19 mouse cellular contexts compared by ENCODE assay signal in the genomic region with DNA sequence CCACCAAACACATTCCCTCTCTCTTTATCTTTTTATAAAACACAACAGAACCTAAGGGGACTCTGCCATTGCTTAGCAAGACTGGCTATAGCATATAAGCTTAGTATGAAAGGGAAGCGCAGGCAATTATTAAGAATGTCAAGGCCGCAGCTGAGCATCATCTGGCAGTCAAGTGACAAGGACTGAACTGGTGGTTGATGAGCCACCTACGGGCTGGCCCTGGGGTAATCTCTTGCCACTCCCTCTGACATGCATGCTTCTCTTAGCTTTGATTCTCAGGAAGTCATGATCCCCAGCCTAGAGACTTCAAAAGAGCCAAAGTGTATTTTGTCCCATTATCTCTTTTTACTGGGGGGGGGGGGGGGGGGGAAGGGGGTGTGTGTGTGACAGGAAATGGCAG. TPM values are rescaled to one million over a fixed set of nuclear protein-coding genes. Genes with fewer than 3 reads are reported as not detected.
DNase-seq lines count a peak whose midpoint lies in the region; ATAC-seq lines count a peak whose summit lies in the region.
"Had no signal": no experiment of that assay in that cellular context is flagged by ENCODE, and none has a peak within 500 bp of the region (broad histone marks: within the 10 kb centered on the region; RNA-seq: fewer than 3 reads in every experiment).

No protein-coding gene starts in this region.

- no peaks in the 10 kb centered on the region for H3K36me3 ChIP-seq in heart, embryonic 13.5 days
- no peaks in the 10 kb centered on the region for H3K36me3 ChIP-seq in embryonic facial prominence, embryonic 10.5 days (replicated peaks)
- H3K36me3 ChIP-seq: embryonic facial prominence, embryonic 13.5 days; liver, embryonic 12.5 days had no signal

- 21% methylated on average over 3 of the region's 3 CpGs for WGBS in heart, embryonic 13.5 days
- 40% methylated on average over 3 of the region's 3 CpGs for WGBS in embryonic facial prominence, embryonic 10.5 days

- no peaks in the 10 kb centered on the region for H3K27me3 ChIP-seq in heart, embryonic 13.5 days (replicated peaks)
- H3K27me3 ChIP-seq in embryonic facial prominence, embryonic 10.5 days (replicated peaks; ENCODE audit: low read depth, poor library complexity, severe bottlenecking), result no peaks in the 10 kb centered on the region
- H3K27me3 ChIP-seq: embryonic facial prominence, embryonic 13.5 days had no signal

- no peak overlapping the region for H3K9ac ChIP-seq in heart, embryonic 13.5 days
- H3K9ac ChIP-seq: embryonic facial prominence, embryonic 13.5 days; liver, embryonic 12.5 days had no signal

- intact Hi-C loops in heart, postnatal 10 days (cut with DNase I), result no loop called here

- no peak overlapping the region for H3K4me3 ChIP-seq in heart, embryonic 13.5 days
- H3K4me3 ChIP-seq in embryonic facial prominence, embryonic 10.5 days, result no peak overlapping the region
- H3K4me3 ChIP-seq: embryonic facial prominence, embryonic 13.5 days; heart, adult 2 months; liver, embryonic 12.5 days; myocyte had no signal

- ATAC-seq in heart, embryonic 13.5 days (ENCODE audit: extremely low read depth, insufficient number of reproducible peaks, low FRiP score, low TSS enrichment), result no peak
- peak; percentile 64 for ATAC-seq in inflammation-experienced regulatory T-cells, adult 6 months
- ATAC-seq: liver, embryonic 12.5 days had no signal

- peaks cover 28% of the 10 kb centered on the region for H3K4me1 ChIP-seq in heart, embryonic 13.5 days
- peaks cover 36% of the 10 kb centered on the region for H3K4me1 ChIP-seq in embryonic facial prominence, embryonic 10.5 days

- no peaks in the 10 kb centered on the region for H3K9me3 ChIP-seq in heart, embryonic 13.5 days
- H3K9me3 ChIP-seq in embryonic facial prominence, embryonic 10.5 days, result no peaks in the 10 kb centered on the region
- H3K9me3 ChIP-seq: embryonic facial prominence, embryonic 13.5 days; liver, embryonic 12.5 days had no signal

- H3K27ac ChIP-seq in heart, embryonic 13.5 days (replicated peaks), result 0 out of 2 replicates have a peak overlapping the region, but pooled peaks have one; percentile 5
- no peak overlapping the region for H3K27ac ChIP-seq in embryonic facial prominence, embryonic 10.5 days (replicated peaks)
- H3K27ac ChIP-seq: embryonic facial prominence, embryonic 13.5 days; kidney, postnatal 0 days; liver, embryonic 12.5 days had no signal

- no peak overlapping the region for H3K4me2 ChIP-seq in heart, embryonic 13.5 days
- H3K4me2 ChIP-seq: embryonic facial prominence, embryonic 13.5 days; liver, embryonic 12.5 days had no signal

- no peak for DNase-seq in heart, postnatal 10 days
- peak; percentile 39 for DNase-seq in retina, postnatal 1 day
- DNase-seq in retina, embryonic 14.5 days (ENCODE audit: low spot score), result no peak
- peak; percentile 42 for DNase-seq in thymus, postnatal 4 days
- no peak for DNase-seq in embryonic facial prominence, embryonic 10.5 days (ENCODE audit: low spot score)
- DNase-seq in frontal cortex, postnatal 25 days (ENCODE audit: low spot score in 2 of 2), result no peak
- DNase-seq: cerebellum, postnatal 25 days; heart, adult 2 months; heart, postnatal 36 days; layer of hippocampus, adult 9-11 months; left cerebral cortex, postnatal 4 days; right cerebral cortex, postnatal 4 days had no signal

RNA-seq across cellular contexts. Expression of gene Mfge8, which starts 41.7 kb away (rescaled TPM):
- polyA plus RNA-seq in heart, embryonic 13.5 days (2015; fragmentation: Nextera tagmentation; extraction: Ambion mirVana), result 252 and 284 TPM in 2 replicates
- total RNA-seq in heart, postnatal 10 days (2021), result 100 to 1,000 TPM; 197 to 202 TPM
- polyA plus RNA-seq in inflammation-experienced regulatory T-cells, adult 6 months (2017; shearing (Covaris generic)), result 10 to 100 TPM; 16.7 to 18.5 (median 18.4) TPM
- 131 and 134 TPM in 2 replicates for polyA plus RNA-seq in embryonic facial prominence, embryonic 10.5 days (2016; fragmentation: Nextera tagmentation; extraction: Ambion mirVana)

RNA-seq across cellular contexts. Expression of gene Hapln3, which starts 59.8 kb away (rescaled TPM):
- 1.1 and 1.6 TPM in 2 replicates for polyA plus RNA-seq in heart, embryonic 13.5 days (2015; fragmentation: Nextera tagmentation; extraction: Ambion mirVana)
- 1 to 10 TPM in 1 of 2 experiments, under 1 TPM in 1; 0.69 to 1.4 TPM for total RNA-seq in heart, postnatal 10 days (2021)
- not detected for polyA plus RNA-seq in inflammation-experienced regulatory T-cells, adult 6 months (2017; shearing (Covaris generic))
- 2.3 TPM in 2 replicates for polyA plus RNA-seq in embryonic facial prominence, embryonic 10.5 days (2016; fragmentation: Nextera tagmentation; extraction: Ambion mirVana)
- total RNA-seq: megakaryocyte, adult 5-6 weeks had no signal

Comparison
In these comparisons a context has a peak if more than half of its experiments do, and no peak if none do; other contexts are left out.
1. DNase-seq: peak in retina, postnatal 1 day (single experiment) and thymus, postnatal 4 days (single experiment); none in heart, postnatal 10 days (0 of 2), retina, embryonic 14.5 days (single experiment), embryonic facial prominence, embryonic 10.5 days (single experiment) and frontal cortex, postnatal 25 days (0 of 2).